10 mouse cellular contexts compared by ENCODE assay signal in the genomic region with DNA sequence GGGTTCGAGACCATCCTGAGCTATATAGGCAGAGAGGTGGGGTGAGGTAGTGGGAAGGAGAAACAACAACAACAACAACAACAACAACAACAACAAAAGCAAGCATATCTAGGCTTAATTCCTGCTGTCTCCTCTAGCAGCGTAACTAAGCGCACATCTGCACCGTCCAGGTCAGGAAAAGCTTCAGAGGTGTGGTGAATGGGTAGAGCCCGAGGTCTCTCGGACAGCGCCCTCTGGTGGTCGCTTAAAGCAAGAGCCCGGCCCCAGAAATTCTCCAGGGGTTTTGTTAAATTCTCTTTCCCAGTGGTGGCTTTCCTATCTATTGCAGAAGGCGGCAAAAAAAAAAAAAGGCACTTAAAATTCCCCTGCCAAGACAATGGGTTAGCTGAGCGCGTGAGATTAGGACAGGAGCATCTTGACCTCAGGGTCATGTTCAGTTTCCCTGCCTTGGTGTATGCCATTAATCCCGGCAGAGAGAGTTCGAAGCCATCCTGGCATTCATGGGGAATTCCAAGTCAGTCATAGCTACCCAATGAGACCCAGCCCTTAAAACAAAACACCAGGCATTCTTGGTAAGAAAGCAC. TPM values are rescaled to one million over a fixed set of nuclear protein-coding genes. Genes with fewer than 3 reads are reported as not detected.
A peak's percentile ranks its signal among the peaks of the same experiment; 100 is the strongest.
DNase-seq lines count a peak whose midpoint lies in the region; ATAC-seq and TF ChIP-seq lines count a peak whose summit lies in the region.
"Had no signal": no experiment of that assay in that cellular context is flagged by ENCODE, and none has a peak within 500 bp of the region (broad histone marks: within the 10 kb centered on the region; RNA-seq: fewer than 3 reads in every experiment).

No protein-coding gene starts in this region.

- 21% methylated on average over 14 of the region's 14 CpGs for WGBS in forebrain, postnatal 0 days
- 19% methylated on average over 14 of the region's 14 CpGs for WGBS in kidney, postnatal 0 days
- 22% methylated on average over 14 of the region's 14 CpGs for WGBS in lung, embryonic 15.5 days

- H3K4me1 ChIP-seq in forebrain, postnatal 0 days (ENCODE audit: insufficient read depth), result no peaks in the 10 kb centered on the region
- no peaks in the 10 kb centered on the region for H3K4me1 ChIP-seq in kidney, postnatal 0 days (replicated peaks; ENCODE audit: insufficient read depth, low read length)
- peaks cover under 1% of the 10 kb centered on the region for H3K4me1 ChIP-seq in lung, embryonic 15.5 days

- peaks cover 24% of the 10 kb centered on the region; the same call in 1 of the 2 replicates for H3K36me3 ChIP-seq in forebrain, postnatal 0 days (ENCODE audit: insufficient read depth)
- peaks cover 15% of the 10 kb centered on the region; the same call in 1 of the 2 replicates for H3K36me3 ChIP-seq in kidney, postnatal 0 days (ENCODE audit: insufficient read depth, low read length)
- H3K36me3 ChIP-seq in lung, embryonic 15.5 days, result peaks cover 28% of the 10 kb centered on the region

- H3K4me3 ChIP-seq in forebrain, postnatal 0 days (ENCODE audit: low read depth, low read length), result no peak overlapping the region
- H3K4me3 ChIP-seq in kidney, postnatal 0 days (replicated peaks; ENCODE audit: low read depth, low read length), result no peak overlapping the region
- no peak overlapping the region for H3K4me3 ChIP-seq in lung, embryonic 15.5 days

- H3K27me3 ChIP-seq in forebrain, postnatal 0 days (ENCODE audit: insufficient read depth, low read length), result no peaks in the 10 kb centered on the region
- no peaks in the 10 kb centered on the region for H3K27me3 ChIP-seq in kidney, postnatal 0 days (ENCODE audit: insufficient read depth, low read length)
- no peaks in the 10 kb centered on the region for H3K27me3 ChIP-seq in lung, embryonic 15.5 days

- no peak for ATAC-seq in forebrain, postnatal 0 days
- peak; percentile 40; the same call in 1 of the 2 replicates for ATAC-seq in kidney, postnatal 0 days (replicated peaks; ENCODE audit: low FRiP score, low read depth)
- 0 out of 2 replicates have a peak, but pooled peaks have one; percentile 35 for ATAC-seq in lung, embryonic 15.5 days (ENCODE audit: borderline replicate concordance, extremely low read depth, low FRiP score, low TSS enrichment)

- H3K9me3 ChIP-seq in forebrain, postnatal 0 days (ENCODE audit: low read length), result no peaks in the 10 kb centered on the region
- H3K9me3 ChIP-seq in kidney, postnatal 0 days (replicated peaks; ENCODE audit: low read length), result no peaks in the 10 kb centered on the region
- H3K9me3 ChIP-seq in lung, embryonic 15.5 days, result no peaks in the 10 kb centered on the region

- peak; percentile 64 for TF ChIP-seq CTCF in forebrain, postnatal 0 days (IDR thresholded peaks at IDR 0.05; ENCODE audit: low read depth)
- TF ChIP-seq CTCF in kidney, postnatal 0 days (IDR thresholded peaks at IDR 0.05; ENCODE audit: low read depth), result peak; percentile 81

- H3K9ac ChIP-seq in forebrain, postnatal 0 days, result no peak overlapping the region
- H3K9ac ChIP-seq in kidney, postnatal 0 days (ENCODE audit: low read depth, low read length), result no peak overlapping the region
- no peak overlapping the region for H3K9ac ChIP-seq in lung, embryonic 15.5 days

- H3K27ac ChIP-seq in forebrain, postnatal 0 days (ENCODE audit: low read depth, low read length), result no peak overlapping the region
- H3K27ac ChIP-seq in kidney, postnatal 0 days, result peak overlapping the region; percentile 19; the same call in 1 of the 2 replicates
- H3K27ac ChIP-seq in lung, embryonic 15.5 days, result no peak overlapping the region

- H3K4me2 ChIP-seq in forebrain, postnatal 0 days (ENCODE audit: low read depth), result no peak overlapping the region
- H3K4me2 ChIP-seq in kidney, postnatal 0 days (ENCODE audit: low read length), result no peak overlapping the region
- no peak overlapping the region for H3K4me2 ChIP-seq in lung, embryonic 15.5 days

- peak; percentile 45 for DNase-seq in cerebellum, adult 11 months
- no peak for DNase-seq in cerebellum, adult 11-12 months
- DNase-seq in CD4-positive, CD25-positive, alpha-beta regulatory T cell, adult 2 months (ENCODE audit: low read depth, low spot score), result peak; percentile 79
- peak; percentile 60 for DNase-seq in c-Kit-positive CD71-negative TER-119-negative erythroid progenitor cells, embryonic 14.5 days (ENCODE audit: low read depth)
- peak; percentile 27 for DNase-seq in forebrain, postnatal 0 days
- peak; percentile 82 for DNase-seq in kidney, postnatal 0 days (ENCODE audit: low spot score)
- peak; percentile 34 to 66 for DNase-seq in spleen, adult 18-20 months

RNA-seq across cellular contexts. Expression of a gene that starts 1.0 kb away (rescaled TPM):
- 0.29 and 0.38 TPM in 2 replicates for total RNA-seq in forebrain, postnatal 0 days (2014; rRNA removed)
- polyA plus RNA-seq in forebrain, postnatal 0 days (2015; fragmentation: Nextera tagmentation; extraction: Ambion mirVana), result 0.42 and 0.62 TPM in 2 replicates
- 35.5 and 48.6 TPM in 2 replicates for polyA plus RNA-seq in kidney, postnatal 0 days (2015; fragmentation: Nextera tagmentation; extraction: Ambion mirVana)
- 0.88 and 1.4 TPM in 2 replicates for polyA plus RNA-seq in lung, embryonic 15.5 days (2015; fragmentation: Nextera tagmentation; extraction: Ambion mirVana)

RNA-seq across cellular contexts. Expression of a gene that starts 12.3 kb away (rescaled TPM):
- total RNA-seq in forebrain, postnatal 0 days (2014; rRNA removed), result 292 and 602 TPM in 2 replicates
- 1,225 and 1,355 TPM in 2 replicates for polyA plus RNA-seq in forebrain, postnatal 0 days (2015; fragmentation: Nextera tagmentation; extraction: Ambion mirVana)
- polyA plus RNA-seq in kidney, postnatal 0 days (2015; fragmentation: Nextera tagmentation; extraction: Ambion mirVana), result 1,603 and 1,723 TPM in 2 replicates
- polyA plus RNA-seq in lung, embryonic 15.5 days (2015; fragmentation: Nextera tagmentation; extraction: Ambion mirVana), result 867 and 890 TPM in 2 replicates

RNA-seq across cellular contexts. Expression of a gene that starts 14.9 kb away (rescaled TPM):
- total RNA-seq in forebrain, postnatal 0 days (2014; rRNA removed), result not detected in 2 replicates
- polyA plus RNA-seq in forebrain, postnatal 0 days (2015; fragmentation: Nextera tagmentation; extraction: Ambion mirVana), result 0.08 and 0.17 TPM in 2 replicates
- polyA plus RNA-seq in kidney, postnatal 0 days (2015; fragmentation: Nextera tagmentation; extraction: Ambion mirVana), result 0.92 and 1.6 TPM in 2 replicates
- polyA plus RNA-seq in lung, embryonic 15.5 days (2015; fragmentation: Nextera tagmentation; extraction: Ambion mirVana), result 2.3 and 3.7 TPM in 2 replicates

RNA-seq across cellular contexts. Expression of a gene that starts 22.0 kb away (rescaled TPM):
- total RNA-seq in forebrain, postnatal 0 days (2014; rRNA removed), result not detected in 2 replicates
- not detected in 2 replicates for polyA plus RNA-seq in forebrain, postnatal 0 days (2015; fragmentation: Nextera tagmentation; extraction: Ambion mirVana)
- not detected in 2 replicates for polyA plus RNA-seq in kidney, postnatal 0 days (2015; fragmentation: Nextera tagmentation; extraction: Ambion mirVana)
- not detected in 2 replicates for polyA plus RNA-seq in lung, embryonic 15.5 days (2015; fragmentation: Nextera tagmentation; extraction: Ambion mirVana)
- polyA plus RNA-seq: C2C12; heart, embryonic 16.5 days had no signal

RNA-seq across cellular contexts. Expression of a gene that starts 25.1 kb away (rescaled TPM):
- 31.2 and 31.5 TPM in 2 replicates for total RNA-seq in forebrain, postnatal 0 days (2014; rRNA removed)
- 3.8 and 5.2 TPM in 2 replicates for polyA plus RNA-seq in forebrain, postnatal 0 days (2015; fragmentation: Nextera tagmentation; extraction: Ambion mirVana)
- polyA plus RNA-seq in kidney, postnatal 0 days (2015; fragmentation: Nextera tagmentation; extraction: Ambion mirVana), result 4.9 and 5.9 TPM in 2 replicates
- polyA plus RNA-seq in lung, embryonic 15.5 days (2015; fragmentation: Nextera tagmentation; extraction: Ambion mirVana), result 8.4 and 10.0 TPM in 2 replicates

Comparison
In these comparisons a context has a peak if more than half of its experiments do, and no peak if none do; other contexts are left out.
1. RNA of a gene that starts 1.0 kb away (polyA plus RNA-seq): 35.5 to 48.6 TPM in kidney, postnatal 0 days; 0.88 to 1.4 TPM in lung, embryonic 15.5 days and 0.42 to 0.62 TPM in forebrain, postnatal 0 days; every median in the first group is over 10 times any median in the second.